Mouse (Mus musculus): ENCODE measurements around the gene Cacna1d. TPM values are rescaled to one million over a fixed set of nuclear protein-coding genes. Genes with fewer than 3 reads are reported as not detected.

Gene Cacna1d
- polyA plus RNA-seq, 1 experiment from 2014 or later: 9.5 TPM

DNA sequence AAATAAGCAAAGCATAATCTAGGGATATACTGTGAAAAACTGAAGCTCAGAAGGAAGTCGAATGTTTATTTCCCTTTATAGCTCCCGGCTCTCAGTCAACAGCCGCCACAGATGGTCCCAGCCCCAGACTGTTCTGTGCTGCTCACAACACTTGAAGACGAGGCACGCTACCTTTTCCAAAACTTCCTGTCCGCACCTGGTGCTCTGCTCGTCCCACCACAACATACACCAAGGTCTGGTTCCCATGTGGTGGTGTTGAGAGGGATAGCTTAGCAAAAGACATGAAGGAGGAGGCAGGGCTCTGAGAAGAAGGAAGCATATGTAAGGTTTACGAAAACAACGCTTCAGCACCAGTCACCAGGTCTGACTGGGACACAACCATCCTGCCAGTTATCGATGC, 207.2 kb downstream of the Cacna1d start:
- H3K27ac ChIP-seq (ENCODE audit: low read depth, low read length): no peak overlapping the region
- H3K4me3 ChIP-seq (ENCODE audit: low read length): no peak overlapping the region
- no peaks in the 10 kb centered on the region for H3K27me3 ChIP-seq (replicated peaks; ENCODE audit: control insufficient read depth, insufficient read depth, low read length)
- 80% methylated on average over 10 of the region's 10 CpGs for WGBS
- no peak overlapping the region for H3K9ac ChIP-seq (ENCODE audit: low read depth, low read length)
- H3K4me2 ChIP-seq (ENCODE audit: low read length): no peak overlapping the region
- no peak for ATAC-seq
- no peaks in the 10 kb centered on the region for H3K9me3 ChIP-seq (ENCODE audit: control insufficient read depth, low read length)
- H3K36me3 ChIP-seq (ENCODE audit: control insufficient read depth, insufficient read depth, low read length): no peaks in the 10 kb centered on the region
- H3K4me1 ChIP-seq (ENCODE audit: control insufficient read depth, insufficient read depth, low read depth, low read length): no peaks in the 10 kb centered on the region

DNA sequence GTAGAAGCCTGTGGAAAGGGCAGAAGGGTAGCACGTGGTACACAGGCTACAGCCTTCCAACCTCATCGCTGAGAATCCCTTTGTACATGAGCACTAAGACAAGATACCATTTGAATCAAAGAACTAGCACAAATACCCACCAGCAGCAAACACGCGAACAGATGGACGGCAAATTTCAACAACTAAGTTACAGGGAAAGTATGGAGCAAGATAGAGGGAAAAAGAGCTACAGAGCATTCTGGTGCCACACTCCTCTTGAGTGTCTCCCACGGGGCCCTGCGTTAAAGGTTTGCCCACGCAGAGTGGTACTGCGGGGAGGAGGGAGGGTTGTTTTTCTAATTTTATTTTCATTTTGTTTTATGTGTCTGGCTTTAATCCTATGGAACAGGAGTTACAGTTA, 215.7 kb downstream of the Cacna1d start:
- 83% methylated on average over 9 of the region's 9 CpGs for WGBS
- H3K9ac ChIP-seq (ENCODE audit: low read depth, low read length): no peak overlapping the region
- no peaks in the 10 kb centered on the region for H3K27me3 ChIP-seq (replicated peaks; ENCODE audit: control insufficient read depth, insufficient read depth, low read length)
- H3K36me3 ChIP-seq (ENCODE audit: control insufficient read depth, insufficient read depth, low read length): no peaks in the 10 kb centered on the region
- ATAC-seq: no peak
- no peak overlapping the region for H3K4me3 ChIP-seq (ENCODE audit: low read length)
- no peak overlapping the region for H3K4me2 ChIP-seq (ENCODE audit: low read length)
- H3K4me1 ChIP-seq (ENCODE audit: control insufficient read depth, insufficient read depth, low read depth, low read length): no peaks in the 10 kb centered on the region
- H3K9me3 ChIP-seq (ENCODE audit: control insufficient read depth, low read length): no peaks in the 10 kb centered on the region
- no peak overlapping the region for H3K27ac ChIP-seq (ENCODE audit: low read depth, low read length)

DNA sequence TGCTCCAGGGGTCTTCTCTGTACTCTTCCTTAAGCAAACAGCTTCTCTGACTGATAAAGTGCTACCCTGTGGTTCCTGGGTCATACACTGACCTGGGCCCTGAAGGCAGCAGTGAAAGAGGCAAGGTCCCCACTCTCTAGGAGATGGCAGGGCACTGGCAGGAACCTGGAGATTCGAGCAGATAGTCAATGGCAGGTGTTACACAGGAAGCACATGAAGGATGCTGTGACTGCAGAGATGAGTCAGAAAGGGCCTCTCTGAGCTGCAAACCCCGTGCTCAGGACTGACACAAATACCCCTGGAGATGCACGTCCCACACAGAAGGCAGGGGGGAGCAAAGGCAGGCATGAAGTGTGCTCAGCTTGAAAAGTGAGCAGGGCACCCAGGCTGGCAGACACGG, 218.3 kb downstream of the Cacna1d start:
- no peak overlapping the region for H3K4me2 ChIP-seq (ENCODE audit: low read length)
- no peaks in the 10 kb centered on the region for H3K4me1 ChIP-seq (ENCODE audit: control insufficient read depth, insufficient read depth, low read depth, low read length)
- no peaks in the 10 kb centered on the region for H3K27me3 ChIP-seq (replicated peaks; ENCODE audit: control insufficient read depth, insufficient read depth, low read length)
- no peak overlapping the region for H3K9ac ChIP-seq (ENCODE audit: low read depth, low read length)
- ATAC-seq: no peak
- WGBS: 82% methylated on average over 4 of the region's 4 CpGs
- H3K36me3 ChIP-seq (ENCODE audit: control insufficient read depth, insufficient read depth, low read length): no peaks in the 10 kb centered on the region
- no peak overlapping the region for H3K4me3 ChIP-seq (ENCODE audit: low read length)
- no peak overlapping the region for H3K27ac ChIP-seq (ENCODE audit: low read depth, low read length)
- no peaks in the 10 kb centered on the region for H3K9me3 ChIP-seq (ENCODE audit: control insufficient read depth, low read length)

DNA sequence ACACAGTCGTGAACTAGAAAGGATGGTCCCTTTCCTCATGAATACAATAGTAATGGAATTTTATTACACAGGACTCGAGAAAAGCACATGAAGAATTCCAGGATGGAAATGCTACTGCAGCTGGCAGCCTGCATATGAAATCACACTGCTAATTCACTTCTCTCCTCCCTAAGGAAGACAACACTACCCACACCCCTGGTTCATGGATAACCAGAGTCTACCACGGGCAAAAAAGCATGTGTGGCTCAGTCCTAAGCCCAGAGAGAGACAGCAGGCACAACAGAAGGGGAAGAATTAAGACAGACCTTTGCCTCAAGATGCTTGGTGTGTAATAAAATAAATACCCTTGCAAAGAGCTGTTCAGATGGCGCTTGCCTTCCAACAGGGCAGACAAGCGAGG, 218.7 kb downstream of the Cacna1d start:
- Histone ChIP-seq H3K27me3 (replicated peaks; ENCODE audit: control insufficient read depth, insufficient read depth, low read length) (no peaks in the 10 kb centered on the region), H3K4me1 (ENCODE audit: control insufficient read depth, insufficient read depth, low read depth, low read length) (no peaks in the 10 kb centered on the region), H3K4me2 (ENCODE audit: low read length) (no peak overlapping the region), H3K9me3 (ENCODE audit: control insufficient read depth, low read length) (no peaks in the 10 kb centered on the region), H3K4me3 (ENCODE audit: low read length) (no peak overlapping the region), H3K9ac (ENCODE audit: low read depth, low read length) (no peak overlapping the region), H3K36me3 (ENCODE audit: control insufficient read depth, insufficient read depth, low read length) (no peaks in the 10 kb centered on the region), H3K27ac (ENCODE audit: low read depth, low read length) (no peak overlapping the region)
- WGBS: 67% methylated on average over 5 of the region's 5 CpGs
- ATAC-seq: no peak

DNA sequence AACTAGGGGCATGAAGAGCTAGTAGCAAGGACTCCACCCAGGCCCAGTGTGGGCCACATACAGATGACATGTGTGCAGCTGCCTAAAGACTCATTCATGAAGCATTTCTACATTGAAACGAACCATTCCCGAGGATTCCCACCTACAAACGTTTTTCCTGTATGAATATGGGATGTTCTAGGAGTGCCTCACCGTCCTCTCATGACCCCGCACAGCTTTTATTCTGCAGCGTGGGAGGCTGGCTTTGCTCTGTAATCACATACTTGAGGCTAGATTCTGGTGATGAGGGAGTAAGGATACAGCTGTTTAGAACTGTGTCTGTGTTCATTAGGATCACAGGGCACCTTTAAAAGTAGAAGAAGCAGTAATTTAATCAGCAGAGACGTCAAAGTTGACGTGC, 219.4 kb downstream of the Cacna1d start:
- H3K4me3 ChIP-seq (ENCODE audit: low read length): no peak overlapping the region
- no peak overlapping the region for H3K27ac ChIP-seq (ENCODE audit: low read depth, low read length)
- 80% methylated on average over 8 of the region's 8 CpGs for WGBS
- no peak overlapping the region for H3K4me2 ChIP-seq (ENCODE audit: low read length)
- H3K27me3 ChIP-seq (replicated peaks; ENCODE audit: control insufficient read depth, insufficient read depth, low read length): no peaks in the 10 kb centered on the region
- no peak overlapping the region for H3K9ac ChIP-seq (ENCODE audit: low read depth, low read length)
- ATAC-seq: no peak
- no peaks in the 10 kb centered on the region for H3K36me3 ChIP-seq (ENCODE audit: control insufficient read depth, insufficient read depth, low read length)
- H3K9me3 ChIP-seq (ENCODE audit: control insufficient read depth, low read length): no peaks in the 10 kb centered on the region
- no peaks in the 10 kb centered on the region for H3K4me1 ChIP-seq (ENCODE audit: control insufficient read depth, insufficient read depth, low read depth, low read length)

DNA sequence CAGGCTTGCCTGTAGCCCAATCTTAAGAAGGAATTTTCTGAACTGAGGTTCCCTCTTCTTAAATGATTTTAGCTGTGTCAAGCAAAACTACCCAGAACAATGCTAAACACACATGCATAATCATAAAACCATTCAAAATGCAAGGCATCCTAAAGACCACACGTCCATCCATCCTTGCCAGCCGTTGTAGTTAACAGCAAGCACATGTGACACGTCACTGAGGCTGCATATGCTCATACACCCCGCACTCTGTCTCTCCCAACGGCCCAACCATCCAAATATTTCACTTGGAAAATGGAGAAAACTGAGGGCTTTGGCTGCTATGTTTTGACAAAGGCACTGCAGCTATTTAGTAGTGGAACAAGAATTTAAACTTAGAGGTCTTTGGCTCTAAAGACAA, 220.9 kb downstream of the Cacna1d start:
- WGBS: 78% methylated on average over 5 of the region's 5 CpGs

DNA sequence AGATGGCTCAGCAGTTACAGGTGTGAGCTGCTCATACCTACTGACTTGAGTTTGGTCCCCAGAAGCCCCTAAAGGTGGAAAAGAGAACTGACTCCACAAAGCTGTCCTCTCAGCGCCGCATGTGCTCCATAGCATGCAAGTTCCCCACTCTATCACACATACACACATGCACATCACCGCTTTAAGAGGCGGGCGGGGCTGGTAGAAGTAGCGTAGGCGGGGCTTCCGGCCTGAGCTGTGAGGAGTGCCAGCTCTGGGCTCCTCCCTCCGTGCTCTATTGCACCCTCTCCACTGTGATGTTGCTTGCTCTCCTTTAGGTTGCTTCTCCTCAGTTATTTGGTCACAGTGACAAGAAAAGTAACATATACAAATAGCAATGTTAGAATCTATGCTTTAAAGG, 225.5 kb downstream of the Cacna1d start:
- no peak overlapping the region for H3K27ac ChIP-seq (ENCODE audit: low read depth, low read length)
- no peak overlapping the region for H3K4me2 ChIP-seq (ENCODE audit: low read length)
- no peaks in the 10 kb centered on the region for H3K27me3 ChIP-seq (replicated peaks; ENCODE audit: control insufficient read depth, insufficient read depth, low read length)
- no peaks in the 10 kb centered on the region for H3K9me3 ChIP-seq (ENCODE audit: control insufficient read depth, low read length)
- no peak overlapping the region for H3K9ac ChIP-seq (ENCODE audit: low read depth, low read length)
- no peaks in the 10 kb centered on the region for H3K36me3 ChIP-seq (ENCODE audit: control insufficient read depth, insufficient read depth, low read length)
- H3K4me3 ChIP-seq (ENCODE audit: low read length): no peak overlapping the region
- no peaks in the 10 kb centered on the region for H3K4me1 ChIP-seq (ENCODE audit: control insufficient read depth, insufficient read depth, low read depth, low read length)
- 82% methylated on average over 9 of the region's 9 CpGs for WGBS
- ATAC-seq: no peak

More for the DNA sequence above, 220.9 kb downstream of the Cacna1d start:
- ATAC-seq: no peak
- H3K36me3 ChIP-seq (ENCODE audit: control insufficient read depth, insufficient read depth, low read length): no peaks in the 10 kb centered on the region
- no peak overlapping the region for H3K4me3 ChIP-seq (ENCODE audit: low read length)
- H3K27ac ChIP-seq (ENCODE audit: low read depth, low read length): no peak overlapping the region
- no peaks in the 10 kb centered on the region for H3K4me1 ChIP-seq (ENCODE audit: control insufficient read depth, insufficient read depth, low read depth, low read length)
- no peak overlapping the region for H3K9ac ChIP-seq (ENCODE audit: low read depth, low read length)
- no peaks in the 10 kb centered on the region for H3K27me3 ChIP-seq (replicated peaks; ENCODE audit: control insufficient read depth, insufficient read depth, low read length)
- H3K9me3 ChIP-seq (ENCODE audit: control insufficient read depth, low read length): no peaks in the 10 kb centered on the region
- H3K4me2 ChIP-seq (ENCODE audit: low read length): no peak overlapping the region

DNA sequence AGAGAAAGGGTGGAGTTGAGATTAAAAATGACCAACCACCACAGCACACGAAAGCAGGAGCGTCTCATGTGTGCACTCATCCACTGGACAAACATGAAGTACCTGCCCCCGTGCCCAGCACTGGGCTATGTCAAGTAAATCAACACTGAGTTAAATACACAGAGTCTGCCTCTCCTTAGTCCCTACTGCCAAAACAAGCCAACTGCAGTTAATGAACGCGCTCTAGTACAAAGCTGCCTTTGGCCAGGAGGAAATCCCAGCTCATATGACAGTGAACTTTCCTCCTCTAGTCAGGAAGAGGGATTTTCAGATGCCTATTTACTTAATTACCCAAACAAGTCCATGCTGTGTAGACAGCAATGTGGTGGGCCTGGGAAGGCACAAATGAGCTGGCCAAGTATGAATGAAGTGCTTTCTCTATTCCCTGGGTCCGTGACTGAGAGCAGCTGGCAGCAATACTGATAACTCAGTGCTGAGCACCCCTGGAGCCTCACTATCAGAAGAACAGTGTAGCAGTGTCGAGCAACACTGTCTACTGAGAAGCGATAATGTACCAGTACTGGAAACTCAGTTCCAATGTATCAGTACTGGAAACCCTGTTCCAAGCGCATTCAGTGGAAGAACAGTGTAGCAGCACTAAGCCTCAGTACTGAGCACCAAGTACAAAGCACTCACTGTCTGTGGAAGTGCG, 229.5 kb downstream of the Cacna1d start:
- ATAC-seq: no peak
- Histone ChIP-seq H3K4me1 (ENCODE audit: control insufficient read depth, insufficient read depth, low read depth, low read length) (0 out of 2 replicates have a peak, but pooled peaks cover 2% of the 10 kb centered on the region), H3K9me3 (ENCODE audit: control insufficient read depth, low read length) (no peaks in the 10 kb centered on the region), H3K9ac (ENCODE audit: low read depth, low read length) (no peak overlapping the region), H3K27ac (ENCODE audit: low read depth, low read length) (no peak overlapping the region), H3K4me2 (ENCODE audit: low read length) (no peak overlapping the region), H3K36me3 (ENCODE audit: control insufficient read depth, insufficient read depth, low read length) (no peaks in the 10 kb centered on the region), H3K27me3 (replicated peaks; ENCODE audit: control insufficient read depth, insufficient read depth, low read length) (no peaks in the 10 kb centered on the region), H3K4me3 (ENCODE audit: low read length) (no peak overlapping the region)
- WGBS: 83% methylated on average over 10 of the region's 10 CpGs

DNA sequence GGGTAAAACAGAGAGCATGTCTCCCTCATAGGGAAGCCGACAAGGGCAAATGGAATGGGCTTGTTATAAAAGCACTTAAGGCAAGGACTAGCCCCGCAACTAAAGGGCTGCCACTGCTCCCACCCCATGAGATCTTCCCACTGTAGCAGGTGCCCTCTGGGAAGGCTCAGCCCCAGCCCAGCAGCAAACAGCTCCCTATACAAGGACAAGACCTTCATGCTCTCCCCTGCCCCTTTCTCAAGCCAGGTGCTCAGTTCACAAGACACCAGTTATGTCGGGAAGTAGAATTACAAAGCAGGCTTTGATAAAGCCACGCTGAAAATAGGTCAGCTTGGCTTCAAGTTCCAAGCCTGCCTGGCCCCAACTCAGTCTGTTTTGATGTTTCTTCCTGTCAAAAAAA, 233.6 kb downstream of the Cacna1d start:
- no peak overlapping the region for H3K4me3 ChIP-seq (ENCODE audit: low read length)
- H3K9me3 ChIP-seq (ENCODE audit: control insufficient read depth, low read length): no peaks in the 10 kb centered on the region
- WGBS: 73% methylated on average over 4 of the region's 4 CpGs
- H3K27me3 ChIP-seq (replicated peaks; ENCODE audit: control insufficient read depth, insufficient read depth, low read length): no peaks in the 10 kb centered on the region
- H3K36me3 ChIP-seq (ENCODE audit: control insufficient read depth, insufficient read depth, low read length): no peaks in the 10 kb centered on the region
- peaks cover 11% of the 10 kb centered on the region for H3K4me1 ChIP-seq (ENCODE audit: control insufficient read depth, insufficient read depth, low read depth, low read length)
- ATAC-seq: no peak
- no peak overlapping the region for H3K27ac ChIP-seq (ENCODE audit: low read depth, low read length)
- H3K4me2 ChIP-seq (ENCODE audit: low read length): no peak overlapping the region
- no peak overlapping the region for H3K9ac ChIP-seq (ENCODE audit: low read depth, low read length)

DNA sequence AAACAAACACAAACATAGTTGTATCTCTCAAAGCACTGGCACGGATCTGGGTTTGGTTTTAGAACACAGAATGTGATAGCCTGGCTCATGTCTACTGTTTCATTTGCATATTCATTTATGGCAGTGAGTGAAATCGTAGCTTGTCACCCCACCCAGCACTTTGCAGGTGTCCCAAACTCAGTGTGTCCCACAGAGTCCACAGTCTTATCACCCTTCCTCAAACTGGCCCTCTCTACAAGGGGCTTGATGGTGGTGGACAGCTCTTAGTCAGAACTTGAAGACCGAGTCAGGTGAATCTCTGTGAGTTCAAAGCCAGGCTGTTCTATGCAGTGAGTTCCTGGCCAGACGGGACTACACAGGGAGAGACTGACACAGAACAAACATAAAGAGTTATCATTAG, 234.8 kb downstream of the Cacna1d start:
- no peak overlapping the region for H3K27ac ChIP-seq (ENCODE audit: low read depth, low read length)
- H3K4me1 ChIP-seq (ENCODE audit: control insufficient read depth, insufficient read depth, low read depth, low read length): peaks cover 11% of the 10 kb centered on the region
- H3K9me3 ChIP-seq (ENCODE audit: control insufficient read depth, low read length): no peaks in the 10 kb centered on the region
- H3K9ac ChIP-seq (ENCODE audit: low read depth, low read length): no peak overlapping the region
- ATAC-seq: no peak
- no peaks in the 10 kb centered on the region for H3K27me3 ChIP-seq (replicated peaks; ENCODE audit: control insufficient read depth, insufficient read depth, low read length)
- no peak overlapping the region for H3K4me3 ChIP-seq (ENCODE audit: low read length)
- WGBS: 79% methylated on average over 4 of the region's 4 CpGs
- H3K36me3 ChIP-seq (ENCODE audit: control insufficient read depth, insufficient read depth, low read length): no peaks in the 10 kb centered on the region
- H3K4me2 ChIP-seq (ENCODE audit: low read length): no peak overlapping the region
